Mouse (Mus musculus) C2C12 (cell line): ENCODE data around the gene Il21.

Source experiments
- CTCF ChIP-seq: IDR thresholded peaks from one replicate; pipeline ENCODE4 v1.5.1; 2011; ENCODE audit not compliant: control insufficient read depth, insufficient read depth, insufficient read length
- MYOG ChIP-seq: IDR thresholded peaks from one replicate; pipeline ENCODE4 v1.6.1; 2011; ENCODE audit not compliant: control insufficient read depth, insufficient read length; ENCODE audit errors: extremely low read depth

GRCm38 (mm10) chr3:37280871-37281270 lies 48.4 kb upstream of the Il21 start:
- no peak for TF ChIP-seq CTCF
- no peak for TF ChIP-seq MYOG
